7 mouse cellular contexts compared by ENCODE assay signal in the genomic region with DNA sequence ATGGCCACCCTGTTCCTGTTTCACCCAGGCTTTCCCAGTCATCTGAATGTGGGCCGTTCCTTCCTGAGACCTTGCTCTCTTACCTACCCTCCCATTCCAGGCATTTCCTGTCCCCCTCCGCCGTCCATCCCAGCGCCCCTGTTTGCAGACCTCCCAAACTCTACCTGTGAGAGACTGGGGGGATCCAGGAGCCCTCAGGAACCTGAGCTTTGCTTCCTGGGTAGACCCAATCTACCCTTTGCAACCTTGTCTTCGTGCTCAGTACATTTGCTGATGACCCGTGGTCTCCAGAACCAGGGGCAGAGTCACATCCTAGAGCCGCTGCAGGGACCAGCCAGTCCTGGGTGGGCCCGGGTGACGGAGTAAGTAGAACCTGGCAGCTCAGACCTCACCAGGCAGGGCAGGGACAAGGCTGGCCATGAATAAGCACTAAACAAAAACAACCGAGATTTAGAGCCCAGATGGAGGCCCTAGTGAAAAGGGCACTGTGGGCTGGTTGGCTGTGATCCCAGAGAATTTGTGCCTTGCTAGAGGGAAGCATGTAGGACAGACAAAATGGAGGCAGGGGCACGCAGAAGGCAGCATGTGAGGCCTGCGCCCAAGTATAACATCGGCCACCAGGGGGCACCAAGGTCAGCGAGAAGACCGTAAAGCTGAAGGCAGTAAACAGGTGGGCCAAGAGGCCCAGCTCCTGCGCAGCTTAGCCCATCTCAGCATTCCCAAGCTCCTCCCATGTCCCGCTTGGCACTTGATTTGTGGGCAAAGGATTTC. TPM values are rescaled to one million over a fixed set of nuclear protein-coding genes. Genes with fewer than 3 reads are reported as not detected.
A peak's percentile ranks its signal among the peaks of the same experiment; 100 is the strongest.
DNase-seq lines count a peak whose midpoint lies in the region; ATAC-seq lines count a peak whose summit lies in the region.

No protein-coding gene starts in this region.

- H3K27ac ChIP-seq in embryonic facial prominence, embryonic 10.5 days (replicated peaks): peak overlapping the region; percentile 86
- peak overlapping the region; percentile 96 for H3K27ac ChIP-seq in limb, embryonic 10.5 days
- H3K27ac ChIP-seq in midbrain, embryonic 13.5 days: peak overlapping the region; percentile 58; the same call in 1 of the 2 replicates

- 39% methylated on average over 17 of the region's 17 CpGs for WGBS in embryonic facial prominence, embryonic 10.5 days
- WGBS in limb, embryonic 10.5 days: 43% methylated on average over 17 of the region's 17 CpGs
- WGBS in midbrain, embryonic 13.5 days: 43% methylated on average over 17 of the region's 17 CpGs

- peaks cover 43% of the 10 kb centered on the region for H3K4me1 ChIP-seq in embryonic facial prominence, embryonic 10.5 days
- peaks cover 76% of the 10 kb centered on the region for H3K4me1 ChIP-seq in limb, embryonic 10.5 days
- peaks cover 19% of the 10 kb centered on the region for H3K4me1 ChIP-seq in midbrain, embryonic 13.5 days (replicated peaks)

- H3K4me2 ChIP-seq in midbrain, embryonic 13.5 days (replicated peaks): no peak overlapping the region

- peak overlapping the region; percentile 16 for H3K4me3 ChIP-seq in embryonic facial prominence, embryonic 10.5 days
- H3K4me3 ChIP-seq in limb, embryonic 10.5 days: peak overlapping the region; percentile 37
- no peak overlapping the region for H3K4me3 ChIP-seq in midbrain, embryonic 13.5 days (replicated peaks)

- H3K9ac ChIP-seq in midbrain, embryonic 13.5 days (replicated peaks): no peak overlapping the region

- H3K27me3 ChIP-seq in embryonic facial prominence, embryonic 10.5 days (replicated peaks; ENCODE audit: low read depth, poor library complexity, severe bottlenecking): no peaks in the 10 kb centered on the region
- no peaks in the 10 kb centered on the region for H3K27me3 ChIP-seq in limb, embryonic 10.5 days (ENCODE audit: low read depth, poor library complexity, severe bottlenecking)
- H3K27me3 ChIP-seq in midbrain, embryonic 13.5 days: no peaks in the 10 kb centered on the region

- H3K36me3 ChIP-seq in embryonic facial prominence, embryonic 10.5 days (replicated peaks): no peaks in the 10 kb centered on the region
- H3K36me3 ChIP-seq in limb, embryonic 10.5 days: no peaks in the 10 kb centered on the region
- H3K36me3 ChIP-seq in midbrain, embryonic 13.5 days: no peaks in the 10 kb centered on the region

- no peaks in the 10 kb centered on the region for H3K9me3 ChIP-seq in embryonic facial prominence, embryonic 10.5 days
- no peaks in the 10 kb centered on the region for H3K9me3 ChIP-seq in limb, embryonic 10.5 days (replicated peaks)
- H3K9me3 ChIP-seq in midbrain, embryonic 13.5 days: no peaks in the 10 kb centered on the region

- peak; percentile 97 for DNase-seq in adrenal gland, postnatal 10 days
- peak; percentile 93 for DNase-seq in embryonic facial prominence, embryonic 10.5 days (ENCODE audit: low spot score)
- DNase-seq in kidney, adult 11 months: peak; percentile 93
- peak; percentile 96 for DNase-seq in limb, embryonic 10.5 days (ENCODE audit: low spot score)
- peak; percentile 89 for DNase-seq in spleen, adult 12 weeks (ENCODE audit: low spot score)

- peak; percentile 24 for ATAC-seq in granulocyte monocyte progenitor cell, adult 5-6 weeks (replicated peaks; ENCODE audit: poor library complexity, severe bottlenecking)
- ATAC-seq in midbrain, embryonic 13.5 days: peak; percentile 77

RNA-seq across cellular contexts. Expression of a gene that starts 2.9 kb away (rescaled TPM):
- 1 to 10 TPM; 2.2 to 3.4 TPM for total RNA-seq in adrenal gland, postnatal 10 days (2021)
- polyA plus RNA-seq in embryonic facial prominence, embryonic 10.5 days (2016; fragmentation: Nextera tagmentation; extraction: Ambion mirVana): 4.4 and 4.6 TPM in 2 replicates
- total RNA-seq in granulocyte monocyte progenitor cell, adult 5-6 weeks (2014; fragmentation: Nextera tagmentation): 140 and 158 TPM in 2 replicates
- 95.1 and 117 TPM in 2 replicates for total RNA-seq in granulocyte monocyte progenitor cell, adult 5-6 weeks (2017)
- 5.5 TPM in 2 replicates for polyA plus RNA-seq in limb, embryonic 10.5 days (2016; fragmentation: Nextera tagmentation; extraction: Ambion mirVana)
- 0.50 and 0.72 TPM in 2 replicates for polyA plus RNA-seq in midbrain, embryonic 13.5 days (2015; fragmentation: Nextera tagmentation; extraction: Ambion mirVana)

RNA-seq across cellular contexts. Expression of a gene that starts 38.7 kb away (rescaled TPM):
- total RNA-seq in adrenal gland, postnatal 10 days (2021): under 1 TPM in 1 of 2 experiments, not detected in 1; 0.24 TPM
- 0.25 and 0.52 TPM in 2 replicates for polyA plus RNA-seq in embryonic facial prominence, embryonic 10.5 days (2016; fragmentation: Nextera tagmentation; extraction: Ambion mirVana)
- 2.0 TPM in 2 replicates for total RNA-seq in granulocyte monocyte progenitor cell, adult 5-6 weeks (2014; fragmentation: Nextera tagmentation)
- 0.34 and 0.82 TPM in 2 replicates for total RNA-seq in granulocyte monocyte progenitor cell, adult 5-6 weeks (2017)
- polyA plus RNA-seq in limb, embryonic 10.5 days (2016; fragmentation: Nextera tagmentation; extraction: Ambion mirVana): 0.26 and 0.40 TPM in 2 replicates
- polyA plus RNA-seq in midbrain, embryonic 13.5 days (2015; fragmentation: Nextera tagmentation; extraction: Ambion mirVana): 0.35 and 0.50 TPM in 2 replicates

RNA-seq across cellular contexts. Expression of a gene that starts 44.8 kb away (rescaled TPM):
- 100 to 1,000 TPM; 499 to 511 TPM for total RNA-seq in adrenal gland, postnatal 10 days (2021)
- 251 and 255 TPM in 2 replicates for polyA plus RNA-seq in embryonic facial prominence, embryonic 10.5 days (2016; fragmentation: Nextera tagmentation; extraction: Ambion mirVana)
- 63.8 and 77.3 TPM in 2 replicates for total RNA-seq in granulocyte monocyte progenitor cell, adult 5-6 weeks (2014; fragmentation: Nextera tagmentation)
- total RNA-seq in granulocyte monocyte progenitor cell, adult 5-6 weeks (2017): 159 and 201 TPM in 2 replicates
- polyA plus RNA-seq in limb, embryonic 10.5 days (2016; fragmentation: Nextera tagmentation; extraction: Ambion mirVana): 267 and 310 TPM in 2 replicates
- 248 and 257 TPM in 2 replicates for polyA plus RNA-seq in midbrain, embryonic 13.5 days (2015; fragmentation: Nextera tagmentation; extraction: Ambion mirVana)
